Mouse (Mus musculus) stomach, postnatal 0 days (tissue): ENCODE data around the gene Zfyve16.

ENCODE experiments used
- CTCF ChIP-seq: IDR thresholded peaks from 2 replicates; pipeline ENCODE4 v1.5.1; 2016; ENCODE audit warnings: antibody characterized with exemption, low read depth, mild to moderate bottlenecking, moderate library complexity
- EP300 ChIP-seq: optimal IDR thresholded peaks from 2 replicates; pipeline ENCODE3; 2016; ENCODE audit warnings: antibody characterized with exemption

DNA sequence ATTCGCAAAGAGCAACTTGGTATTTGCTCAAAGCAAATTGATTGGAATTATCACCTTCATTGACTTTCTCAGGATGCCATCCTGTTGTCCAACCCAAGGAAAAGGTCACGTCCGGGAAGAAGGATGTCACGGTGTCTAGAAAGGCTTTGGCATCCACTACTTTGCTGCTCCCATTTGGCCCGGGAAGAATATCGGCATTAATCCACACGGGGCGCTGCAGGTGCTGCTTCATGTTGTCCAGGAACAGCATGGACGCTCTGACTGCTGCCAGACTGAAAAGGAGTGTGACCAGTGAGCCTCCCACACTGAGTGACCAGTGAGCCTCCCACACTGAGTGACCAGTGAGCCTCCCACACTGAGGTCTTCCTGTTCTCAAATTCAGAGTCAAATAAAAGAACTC is 62.8 kb downstream of the Zfyve16 start:
- TF ChIP-seq CTCF (peak; percentile 22; the same call in 1 of the 2 replicates), EP300 (no peak)
